Mouse (Mus musculus) lung, postnatal 25 days (tissue): ENCODE data around the gene Ift52.

ENCODE experiments used
- DNase-seq: peaks from one replicate; pipeline ENCODE4 v3.0.0; 2022; ENCODE audit warnings: low spot score

Ift52 gene

GRCm38 (mm10) chr2:163016916-163017743, at the start of gene Ift52:
Gene Ift52, plus strand, starts transcription at chr2:163017354.
- DNase-seq = peak; percentile 91

DNA sequence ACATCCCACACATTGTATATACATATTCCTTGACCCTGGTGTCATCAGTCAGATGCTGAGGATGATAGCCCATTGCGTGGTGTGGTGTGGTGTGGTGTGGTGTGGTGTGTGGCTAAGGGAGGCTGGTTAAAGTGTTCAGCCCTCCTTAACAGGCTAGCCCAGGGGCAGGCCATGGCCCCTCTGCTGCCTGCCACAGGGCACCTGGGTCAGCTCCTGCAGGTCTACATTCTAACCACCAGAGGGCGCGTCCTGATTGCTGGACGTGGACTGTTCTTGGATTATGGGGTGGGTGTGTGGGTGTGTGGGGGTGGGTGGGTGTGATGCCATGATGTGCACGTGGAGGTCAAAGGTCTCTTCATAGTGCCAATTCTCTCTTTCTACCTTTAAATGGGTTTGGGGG, 48.8 kb upstream of the Ift52 start:
- peak; percentile 43 for DNase-seq

GRCm38 (mm10) chr2:162969101-162969500, 48.1 kb upstream of the Ift52 start:
- no peak for DNase-seq

GRCm38 (mm10) chr2:162970896-162971295, 46.3 kb upstream of the Ift52 start:
- no peak for DNase-seq

- no peak for DNase-seq
Measured at GRCm38 (mm10) chr2:162972752-162973151, 44.4 kb upstream of the Ift52 start.

GRCm38 (mm10) chr2:162973206-162973605, 43.9 kb upstream of the Ift52 start:
- DNase-seq = no peak

DNA sequence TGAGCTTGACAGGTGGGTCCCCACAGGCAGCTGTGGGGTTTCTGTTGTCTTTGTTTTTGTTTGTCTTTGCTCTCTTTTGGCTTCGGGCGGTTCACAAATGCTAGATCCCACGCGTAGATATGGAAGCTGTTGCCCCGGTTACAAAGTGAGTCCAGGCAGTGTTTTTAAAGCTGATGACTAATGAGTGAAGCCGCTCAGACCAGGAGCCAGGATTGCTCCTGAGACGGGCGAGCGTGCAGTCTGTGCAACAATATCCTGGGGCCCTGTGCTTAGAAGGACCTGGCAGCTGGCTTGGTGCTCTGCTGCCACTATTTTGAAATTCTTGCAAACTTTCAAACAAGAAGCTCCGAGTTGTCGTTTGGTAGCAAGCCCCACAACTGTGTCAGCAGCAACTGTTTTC, 43.5 kb upstream of the Ift52 start:
- no peak for DNase-seq

DNA sequence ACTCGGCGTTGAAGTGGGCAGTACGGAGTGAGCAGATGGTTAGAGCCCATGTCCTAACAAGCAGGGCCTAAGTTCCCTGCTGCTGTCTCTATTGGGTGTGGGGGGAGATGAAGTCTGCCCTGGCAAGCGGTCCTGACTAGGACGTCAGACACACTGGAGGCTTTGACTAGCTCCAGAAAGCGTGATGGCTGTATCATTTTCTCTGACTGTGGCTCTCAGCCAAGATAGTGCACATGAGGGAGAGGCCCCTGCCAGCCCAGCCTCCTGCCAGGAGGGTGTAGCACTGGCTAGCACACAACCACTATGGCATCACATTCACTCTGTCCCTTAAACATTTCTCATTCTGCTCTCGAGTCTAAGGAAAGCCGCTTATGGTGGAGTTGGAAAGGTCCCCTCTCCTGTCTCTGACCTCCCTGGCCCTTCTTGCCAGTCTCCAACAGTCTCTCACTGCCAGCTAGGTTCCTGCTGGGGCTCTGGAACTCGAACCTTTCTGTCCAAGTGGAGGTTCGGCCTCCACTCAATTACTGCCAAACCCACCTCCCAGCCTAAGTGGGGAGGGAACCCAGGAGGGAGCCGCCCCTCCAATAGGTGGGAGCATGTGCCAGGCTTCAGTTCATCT, 41.9 kb upstream of the Ift52 start:
- DNase-seq = no peak

DNA sequence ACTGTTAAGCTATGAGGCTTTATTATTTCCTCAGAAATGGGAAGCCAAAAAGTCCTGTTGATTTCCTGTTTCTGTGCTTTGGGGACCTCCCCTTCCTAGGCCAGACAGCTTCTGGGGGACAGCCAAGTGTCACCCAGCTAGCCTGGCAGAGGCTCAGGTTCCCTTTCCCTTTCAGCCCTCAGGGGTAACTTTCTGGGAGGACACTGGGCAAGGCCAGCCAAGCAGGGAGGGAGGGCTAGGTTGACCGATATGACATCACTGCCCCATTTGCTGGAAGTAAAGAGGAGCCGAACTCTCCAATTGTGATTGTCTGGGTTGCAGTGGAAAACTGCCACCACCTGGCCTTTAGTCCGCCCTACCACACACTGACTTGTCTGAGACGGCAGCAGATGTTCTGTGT, 41.2 kb upstream of the Ift52 start:
- DNase-seq = peak; percentile 72

- DNase-seq = no peak
Measured at GRCm38 (mm10) chr2:162984381-162984780, 32.8 kb upstream of the Ift52 start.

DNA sequence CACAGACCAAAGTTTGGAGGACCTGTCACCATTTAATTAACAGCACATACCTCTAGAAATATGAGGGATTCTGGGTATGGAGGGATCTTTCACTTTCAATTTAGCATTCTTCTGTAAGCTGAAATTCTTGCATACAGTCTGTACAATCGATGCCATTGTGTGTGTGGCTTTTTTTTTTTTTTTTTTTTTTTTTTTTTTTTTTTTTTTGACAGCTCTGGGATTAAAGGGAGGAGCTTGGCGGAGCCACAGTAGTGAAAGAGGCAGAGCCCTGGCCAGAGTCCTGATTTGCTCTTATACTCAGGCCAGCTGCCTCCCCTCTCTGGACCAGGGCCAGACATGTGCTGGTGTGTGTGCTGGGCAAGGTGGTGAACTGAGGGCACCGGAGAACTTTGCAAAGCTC, 31.2 kb upstream of the Ift52 start:
- peak; percentile 50 for DNase-seq

DNA sequence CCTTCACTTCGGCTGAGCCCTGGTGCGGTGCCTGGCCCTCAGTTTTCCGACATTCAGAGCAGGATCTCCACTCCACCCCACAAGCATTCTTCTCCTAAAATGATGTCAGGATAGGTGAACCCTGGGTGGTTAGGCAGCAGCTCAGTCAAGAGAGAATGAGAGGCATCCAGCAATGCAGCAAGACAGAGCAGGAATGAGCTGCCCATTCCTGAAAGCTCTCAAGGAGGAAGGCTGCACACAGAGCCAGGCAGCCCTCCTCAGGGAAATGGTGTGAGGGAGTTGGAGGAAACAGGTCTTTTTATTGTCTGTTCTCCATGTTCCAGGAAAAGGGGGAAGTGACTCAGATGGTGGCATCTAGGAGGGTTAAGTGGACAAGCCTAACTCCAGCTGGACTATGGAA, 30.4 kb upstream of the Ift52 start:
- DNase-seq = no peak

- no peak for DNase-seq
Measured at GRCm38 (mm10) chr2:162987218-162987617, 29.9 kb upstream of the Ift52 start, which contains the start of gene Sgk2. Gene Sgk2, plus strand, starts transcription at chr2:162987330.

DNA sequence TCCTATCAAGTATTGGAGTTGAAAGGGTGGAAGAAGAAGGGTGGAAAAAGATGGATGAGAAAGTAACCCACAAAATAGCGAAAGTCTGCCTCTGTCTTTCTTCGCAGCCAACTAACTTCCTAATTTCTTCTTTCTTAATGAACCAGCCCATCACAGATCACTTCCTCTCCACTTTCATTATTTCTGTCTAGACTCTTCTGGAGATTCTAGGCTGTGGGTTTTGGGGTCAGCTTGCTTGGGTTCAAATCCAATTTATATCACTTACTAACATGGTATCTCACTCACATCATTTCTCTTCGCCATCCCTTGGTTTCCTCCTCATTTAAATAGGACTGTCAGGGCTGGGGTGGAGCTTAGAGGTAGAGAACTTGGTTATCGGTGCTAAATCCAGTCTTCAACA, 28.9 kb upstream of the Ift52 start:
- DNase-seq = no peak

GRCm38 (mm10) chr2:162991394-162992083, 25.6 kb upstream of the Ift52 start:
- DNase-seq = no peak

- DNase-seq = no peak
Measured at GRCm38 (mm10) chr2:162992084-162992437, 25.1 kb upstream of the Ift52 start.

DNA sequence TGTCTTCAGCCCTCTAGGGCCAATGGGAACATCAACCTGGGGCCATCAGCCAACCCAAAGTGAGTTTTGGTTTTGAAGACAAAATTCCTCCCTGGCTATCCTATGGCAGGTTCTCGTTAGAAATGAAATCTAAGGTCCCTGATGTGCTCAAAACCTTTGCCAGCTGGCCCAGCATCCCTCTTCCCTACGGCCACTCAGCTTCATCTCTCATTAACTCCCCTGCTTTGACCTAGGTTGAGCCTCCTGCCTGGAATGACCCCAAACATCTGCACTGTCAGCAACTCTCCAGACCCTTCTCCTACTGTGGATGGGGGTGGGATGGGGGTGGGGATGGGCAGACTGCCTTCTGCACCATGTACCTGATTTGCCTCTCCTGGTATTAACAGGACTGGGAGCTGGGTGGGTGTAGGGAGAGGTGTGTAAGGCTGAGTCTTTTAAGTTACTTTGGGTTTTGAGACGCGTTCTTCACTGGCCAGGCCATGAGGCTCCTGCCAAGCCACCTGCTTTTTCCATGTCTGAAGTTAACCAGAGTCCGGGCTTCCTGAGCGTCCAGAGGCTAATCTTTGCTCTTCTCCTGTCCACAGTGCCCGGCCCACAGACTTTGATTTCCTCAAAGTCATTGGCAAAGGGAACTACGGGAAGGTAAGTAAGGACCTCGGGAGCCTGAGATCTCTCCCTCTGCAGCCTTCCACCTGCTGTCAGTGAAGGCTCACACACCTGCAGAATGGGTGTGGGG, 23.1 kb upstream of the Ift52 start:
- no peak for DNase-seq

GRCm38 (mm10) chr2:162998528-162999230, 18.5 kb upstream of the Ift52 start:
- peak; percentile 76 for DNase-seq

- peak; percentile 45 for DNase-seq
Measured at GRCm38 (mm10) chr2:162999744-163000143, 17.4 kb upstream of the Ift52 start.

GRCm38 (mm10) chr2:163001071-163001470, 16.1 kb upstream of the Ift52 start:
- DNase-seq = no peak

DNA sequence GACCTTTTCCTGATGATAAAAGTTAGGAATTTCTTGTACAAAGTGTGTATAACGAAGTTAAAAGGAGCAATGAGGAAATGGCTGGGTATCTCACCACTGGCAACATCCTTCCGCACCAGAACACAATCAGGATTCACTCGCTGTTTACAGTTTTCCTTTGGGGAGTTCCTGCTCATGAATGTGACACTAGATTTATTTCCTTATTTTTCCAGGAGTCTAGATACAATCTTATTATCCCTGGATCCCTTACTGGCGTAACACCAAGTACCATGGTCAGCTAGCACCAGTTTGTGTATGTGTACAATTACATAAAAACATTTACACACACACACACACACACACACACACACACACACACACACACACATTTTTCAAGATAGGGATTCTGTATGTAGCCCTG, 9.9 kb upstream of the Ift52 start:
- DNase-seq = peak; percentile 72

GRCm38 (mm10) chr2:163031289-163031688, 14.1 kb downstream of the Ift52 start:
- DNase-seq = no peak
